Mouse (Mus musculus) adrenal gland, postnatal 4 days (tissue): ENCODE measurements around the gene Yeats2. TPM values are rescaled to one million over a fixed set of nuclear protein-coding genes. Genes with fewer than 3 reads are reported as not detected.

Source experiments
- DNase-seq, 2 experiments: peaks; one replicate each; pipeline ENCODE4 v3.0.0; 2021 to 2022; ENCODE audit warnings: low spot score in 2 of 2, mixed read lengths in 2 of 2
- total RNA-seq, 2 experiments: library from RNA; stranded (reverse); gene quantifications; 2 replicates each; pipeline ENCODE4 v1.2.3; 2021

The Yeats2 gene
- total RNA-seq, 2 experiments from 2014 or later: 55.6 to 66.3 TPM

DNA sequence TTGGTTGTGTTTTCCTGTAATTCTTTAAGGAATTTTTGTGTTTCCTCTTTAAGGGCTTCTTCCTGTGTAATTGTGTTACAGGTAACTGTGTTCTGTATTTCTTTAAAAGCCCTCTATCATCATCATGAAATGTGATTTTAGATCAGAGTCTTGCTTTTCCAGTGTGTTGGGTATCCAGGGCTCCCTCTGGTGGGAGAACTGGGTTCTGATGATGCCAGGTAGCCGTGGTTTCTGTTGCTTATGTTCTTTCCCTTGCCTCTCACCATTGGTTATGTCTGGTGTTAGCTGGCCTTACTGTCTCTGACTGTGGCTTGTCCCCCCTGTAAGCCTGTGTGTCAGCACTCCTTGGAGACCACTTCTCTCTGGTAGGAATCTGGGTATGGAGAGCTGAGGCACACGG is 44.5 kb downstream of the Yeats2 start:
- no peak for DNase-seq

DNA sequence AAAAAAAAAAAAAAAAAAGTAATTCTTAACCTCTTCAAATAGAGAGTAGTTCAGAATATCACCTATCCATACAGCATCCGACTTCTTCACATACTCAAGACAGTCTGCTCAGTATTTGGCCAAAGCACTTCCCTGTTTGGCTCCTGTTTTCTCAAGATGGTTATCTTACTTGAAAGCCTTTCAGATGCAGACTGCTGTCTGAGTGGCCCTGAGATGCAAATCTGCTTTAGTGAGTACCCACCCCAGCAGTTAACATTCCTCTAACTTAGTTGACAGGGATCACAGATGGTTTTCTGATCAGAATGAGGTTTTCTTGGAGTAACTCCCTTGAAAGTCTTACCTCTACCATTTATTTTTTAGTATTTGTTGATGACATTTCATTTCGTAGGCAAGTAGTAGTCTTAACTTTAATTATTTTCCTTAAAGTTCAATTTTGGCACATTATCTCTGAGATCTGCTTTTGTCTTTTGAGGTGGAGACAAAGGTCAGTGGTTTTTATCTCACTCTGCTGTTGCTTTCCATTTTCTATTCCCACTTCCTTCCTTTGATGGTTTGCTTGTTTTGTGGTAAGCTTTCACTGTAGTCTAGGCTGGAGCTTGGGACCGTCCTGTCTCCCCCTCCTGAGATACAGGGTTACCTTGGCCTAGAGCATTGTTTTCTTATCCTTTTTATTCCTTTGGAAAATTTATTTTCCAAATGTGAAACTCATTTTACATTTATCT is 50.5 kb downstream of the Yeats2 start:
- DNase-seq: no peak

DNA sequence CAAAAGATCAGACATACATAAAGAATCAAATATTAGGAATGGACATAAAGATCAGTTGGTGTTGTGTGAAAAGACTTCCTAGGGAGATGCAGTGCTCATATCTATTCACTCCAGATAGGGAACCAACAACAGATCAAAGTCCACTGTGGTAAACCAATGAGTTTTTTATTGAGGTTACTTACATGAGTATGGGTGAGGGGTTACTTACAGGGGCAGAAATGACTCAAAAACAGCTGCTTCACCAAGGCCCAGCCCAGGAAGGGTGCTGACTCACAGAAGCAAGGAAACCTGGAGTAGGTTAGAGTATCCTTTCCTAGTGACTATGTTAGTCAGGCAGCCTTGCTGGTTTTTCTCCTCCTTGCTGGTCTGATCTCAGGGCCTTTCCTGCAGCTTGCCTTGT is 51.2 kb downstream of the Yeats2 start:
- no peak for DNase-seq

DNA sequence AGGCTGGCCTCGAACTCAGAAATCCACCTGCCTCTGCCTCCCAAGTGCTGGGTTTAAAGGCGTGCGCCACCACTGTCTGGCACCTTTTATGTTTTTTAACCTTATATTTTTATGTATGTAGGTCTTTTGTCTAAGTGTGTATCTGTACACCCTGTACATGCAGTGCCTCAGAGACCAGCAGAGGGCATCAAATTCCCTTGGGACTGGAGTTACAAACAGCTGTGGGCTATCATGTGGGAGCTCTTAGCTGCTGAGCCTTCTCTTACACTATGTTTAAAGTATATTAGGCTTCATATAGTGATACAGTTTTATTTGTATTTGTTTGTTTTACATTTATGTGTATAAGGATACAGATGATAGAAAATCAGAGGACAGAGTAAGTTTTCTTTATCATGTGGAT is 54.7 kb downstream of the Yeats2 start:
- DNase-seq: no peak

- DNase-seq: no peak
Observed at GRCm38 (mm10) chr16:20196962-20197361, 56.1 kb downstream of the Yeats2 start.

GRCm38 (mm10) chr16:20199501-20200201 is 58.8 kb downstream of the Yeats2 start:
- no peak for DNase-seq

DNA sequence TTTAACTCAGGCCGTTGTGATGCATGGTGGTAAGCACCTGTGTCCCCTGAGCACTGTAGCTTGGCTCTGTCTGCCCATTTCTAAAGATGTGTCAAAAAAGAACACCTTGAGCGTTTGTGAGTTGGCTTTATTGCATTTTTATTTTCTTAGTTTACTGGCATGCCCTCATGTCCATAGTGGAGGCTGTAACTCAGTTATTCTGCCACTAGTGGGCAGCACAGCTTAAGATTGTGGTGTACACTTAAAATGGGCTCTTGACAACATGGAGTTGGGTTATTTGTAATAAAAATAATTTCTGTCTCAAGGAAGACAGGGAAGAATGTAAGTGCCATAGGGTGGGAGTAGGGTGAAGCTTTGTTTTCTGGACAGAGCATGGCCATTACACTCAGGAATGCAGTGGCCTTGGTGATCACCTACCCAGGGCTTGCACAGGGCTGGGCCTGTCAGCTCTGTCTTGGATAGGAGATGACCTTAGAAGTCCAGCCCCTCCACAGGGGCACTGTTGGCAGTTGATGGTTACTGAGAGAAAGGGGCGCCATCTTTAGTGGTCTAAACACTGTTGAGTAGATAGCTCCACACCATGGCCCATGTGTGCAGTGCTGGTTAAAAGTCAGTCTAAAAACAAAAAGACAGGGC is 72.8 kb downstream of the Yeats2 start:
- DNase-seq: peak in 1 of 2 experiments; percentile 25

GRCm38 (mm10) chr16:20222726-20223125 is 81.9 kb downstream of the Yeats2 start:
- DNase-seq: no peak

DNA sequence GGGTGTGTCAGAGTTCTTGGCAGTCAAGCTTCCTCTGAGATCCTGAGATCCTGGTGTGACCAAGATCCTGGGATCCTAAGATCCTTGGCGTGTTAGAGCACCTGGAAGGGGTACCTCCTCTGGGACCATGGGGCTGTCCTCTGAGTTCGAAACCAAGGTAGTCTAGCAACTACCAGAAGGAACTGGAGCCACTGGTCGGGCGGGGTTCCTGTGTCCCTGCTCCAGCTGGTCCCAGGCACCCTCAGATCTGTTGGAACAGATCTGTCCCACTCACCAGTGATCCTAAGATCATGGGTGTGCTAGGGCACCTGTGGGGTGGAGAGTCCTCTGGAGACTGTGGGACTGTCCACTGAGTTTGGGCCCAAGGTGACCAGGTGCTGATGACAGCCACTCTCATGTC is 85.8 kb downstream of the Yeats2 start:
- DNase-seq: no peak

DNA sequence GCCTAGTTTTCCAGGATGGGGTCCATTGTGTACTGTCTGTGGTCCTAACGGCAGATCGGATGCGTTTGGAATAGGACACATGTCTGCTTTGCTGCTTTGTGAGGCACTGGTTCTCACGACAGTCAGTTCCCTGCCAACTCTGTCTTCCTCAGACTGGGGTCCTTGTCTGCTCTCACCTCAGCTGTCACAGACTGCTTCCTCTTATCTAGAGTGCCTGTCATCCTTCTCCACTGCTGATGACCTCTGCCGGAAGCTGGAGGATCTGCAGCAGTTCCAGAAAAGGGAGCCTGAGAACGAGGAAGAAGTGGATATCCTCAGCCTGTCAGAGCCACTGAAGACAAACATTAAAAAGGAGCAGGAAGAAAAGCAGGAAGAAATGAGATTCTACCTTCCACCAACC is 86.6 kb downstream of the Yeats2 start:
- no peak for DNase-seq

DNA sequence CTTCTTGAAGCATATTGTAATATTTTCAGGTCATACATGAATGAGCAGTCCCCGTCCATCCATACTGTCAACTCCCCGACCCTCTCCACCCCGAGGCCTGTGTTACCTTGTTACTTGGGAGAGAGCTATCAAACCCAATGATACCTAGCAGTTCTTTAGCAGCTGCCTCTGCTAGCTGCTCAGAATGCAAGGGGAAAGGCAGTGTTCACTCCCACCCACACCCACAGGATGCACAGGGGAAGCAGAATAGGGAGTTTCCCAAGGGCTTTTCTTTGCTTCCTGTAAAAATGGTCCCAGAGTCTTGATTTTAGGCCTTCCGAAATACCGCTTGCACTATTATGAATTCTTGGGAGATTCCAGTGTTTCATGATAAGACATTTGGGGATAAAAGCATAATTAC is 87.3 kb downstream of the Yeats2 start:
- DNase-seq: no peak

GRCm38 (mm10) chr16:20234406-20234805 is 93.5 kb downstream of the Yeats2 start:
- DNase-seq: no peak

DNA sequence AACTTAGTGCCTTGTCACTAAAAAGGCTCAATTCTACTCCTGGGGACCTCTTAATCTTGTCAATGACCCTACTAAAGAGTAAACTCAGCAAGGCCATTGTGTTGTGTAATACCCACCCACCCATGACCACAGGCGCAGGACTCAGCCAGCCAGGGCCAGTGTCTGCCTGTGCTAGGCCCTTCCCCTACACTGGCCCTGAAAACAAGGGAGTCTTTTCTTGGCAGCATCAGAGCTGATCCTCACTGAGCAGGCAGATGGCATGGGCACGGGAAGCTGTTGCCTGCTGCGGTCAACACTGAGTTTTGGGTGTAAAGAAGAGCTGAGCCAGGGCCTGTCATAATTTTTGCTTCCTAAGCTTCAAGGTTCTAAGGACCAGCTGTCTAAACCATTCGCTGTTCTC is 96.6 kb downstream of the Yeats2 start:
- DNase-seq: peak in 1 of 2 experiments; percentile 26

- no peak for DNase-seq
Observed at GRCm38 (mm10) chr16:20238646-20239045, 97.8 kb downstream of the Yeats2 start.

GRCm38 (mm10) chr16:20240468-20241414 is 99.9 kb downstream of the Yeats2 start, which contains the start of gene Map6d1:
Gene Map6d1, minus strand, starts transcription at chr16:20241358.
- DNase-seq: peak in 1 of 2 experiments; percentile 31

DNA sequence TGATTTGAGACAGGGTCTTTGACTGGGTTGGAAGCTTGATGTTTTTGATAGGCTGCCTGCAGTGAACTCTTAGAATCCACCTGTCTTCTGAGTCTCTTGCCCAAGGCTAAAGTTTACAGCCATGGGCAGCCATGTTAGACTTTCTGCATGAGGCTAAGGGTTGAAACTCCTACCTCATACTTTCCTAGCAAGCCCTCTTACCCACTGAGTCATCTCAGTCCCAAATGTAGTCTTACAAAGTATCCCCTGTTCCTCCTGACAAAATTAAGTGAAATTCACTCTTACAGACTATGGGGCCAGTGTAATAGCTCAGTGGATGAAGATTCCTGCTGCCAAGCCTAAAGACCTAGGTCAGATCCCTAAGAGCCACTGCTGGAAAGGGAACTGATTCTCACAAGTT is 106.2 kb downstream of the Yeats2 start:
- DNase-seq: no peak

GRCm38 (mm10) chr16:20248442-20249174 is 107.7 kb downstream of the Yeats2 start:
- no peak for DNase-seq

GRCm38 (mm10) chr16:20257926-20258325 is 117.1 kb downstream of the Yeats2 start:
- no peak for DNase-seq

- DNase-seq: no peak
Observed at GRCm38 (mm10) chr16:20265089-20265488, 124.2 kb downstream of the Yeats2 start.

- no peak for DNase-seq
Observed at GRCm38 (mm10) chr16:20271339-20271738, 130.5 kb downstream of the Yeats2 start.
